Mouse (Mus musculus): Measurements from ENCODE around the gene Tma7.

GRCm38 (mm10) chr9:109113331-109113730 lies 30.9 kb upstream of the Tma7 start:
- TF ChIP-seq GATA1 (IDR thresholded peaks at IDR 0.05; ENCODE audit: low read length) (no peak), TAL1 (IDR thresholded peaks at IDR 0.05; ENCODE audit: low read length) (no peak)

All from erythroblast, embryonic 14.5 days (primary cell).